Mouse (Mus musculus): ENCODE data around the gene Dst.

DNA sequence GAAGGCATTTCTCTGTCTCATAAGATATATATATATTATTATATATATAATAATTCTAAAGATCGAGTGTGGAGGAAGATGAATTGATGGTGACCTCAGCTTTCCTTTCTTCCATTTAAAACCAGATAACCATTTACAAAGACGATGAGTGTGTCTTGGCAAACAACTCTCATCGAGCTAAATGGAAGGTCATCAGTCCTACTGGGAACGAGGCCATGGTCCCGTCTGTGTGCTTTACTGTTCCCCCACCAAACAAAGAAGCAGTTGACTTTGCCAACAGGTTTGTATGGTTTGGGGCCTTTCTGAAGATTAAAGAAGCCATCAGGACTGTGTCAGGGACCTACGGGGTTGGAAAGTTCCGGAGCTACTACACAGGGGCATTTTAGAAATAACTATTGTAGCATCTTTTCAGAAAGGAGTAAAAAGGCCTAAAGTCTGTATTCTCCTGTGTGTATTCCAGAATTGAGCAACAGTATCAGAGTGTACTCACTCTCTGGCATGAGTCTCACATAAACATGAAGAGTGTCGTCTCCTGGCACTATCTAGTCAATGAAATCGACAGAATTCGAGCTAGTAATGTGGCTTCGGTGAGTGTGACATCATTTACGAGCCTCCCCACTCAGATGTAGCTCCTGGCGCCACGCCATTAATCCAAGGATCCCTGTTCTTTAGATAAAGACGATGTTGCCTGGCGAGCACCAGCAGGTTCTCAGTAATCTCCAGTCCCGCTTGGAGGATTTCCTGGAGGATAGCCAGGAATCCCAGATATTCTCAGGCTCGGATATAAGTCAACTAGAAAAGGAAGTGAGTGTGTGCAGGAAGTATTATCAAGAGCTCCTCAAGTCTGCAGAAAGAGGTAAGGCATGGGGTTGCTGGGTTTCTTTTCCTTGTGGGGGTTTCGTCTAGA, 259.4 kb downstream of the Dst start:
- TF ChIP-seq POLR2A (IDR thresholded peaks at IDR 0.05; ENCODE audit: low read depth, low read length) (no peak), CTCF (conservative IDR thresholded peaks at IDR 0.05 in 1 of 2, IDR thresholded peaks at IDR 0.05 in 1 of 2; ENCODE audit: low read depth in 2 of 2, low read length in 2 of 2) (no peak), EP300 (IDR thresholded peaks at IDR 0.05; ENCODE audit: low read length) (no peak), MAZ (IDR thresholded peaks at IDR 0.05; ENCODE audit: low read depth, low read length) (no peak), SMC3 (IDR thresholded peaks at IDR 0.05; ENCODE audit: low read depth, low read length) (no peak), ETS1 (conservative IDR thresholded peaks at IDR 0.05; ENCODE audit: low read depth, low read length) (no peak), NRF1 (IDR thresholded peaks at IDR 0.05; ENCODE audit: low read depth, low read length) (no peak), MXI1 (IDR thresholded peaks at IDR 0.05; ENCODE audit: low read depth, low read length) (no peak), USF2 (conservative IDR thresholded peaks at IDR 0.05; ENCODE audit: low read depth, low read length) (no peak)
